Mouse (Mus musculus): ENCODE measurements around the gene Nmi.

DNA sequence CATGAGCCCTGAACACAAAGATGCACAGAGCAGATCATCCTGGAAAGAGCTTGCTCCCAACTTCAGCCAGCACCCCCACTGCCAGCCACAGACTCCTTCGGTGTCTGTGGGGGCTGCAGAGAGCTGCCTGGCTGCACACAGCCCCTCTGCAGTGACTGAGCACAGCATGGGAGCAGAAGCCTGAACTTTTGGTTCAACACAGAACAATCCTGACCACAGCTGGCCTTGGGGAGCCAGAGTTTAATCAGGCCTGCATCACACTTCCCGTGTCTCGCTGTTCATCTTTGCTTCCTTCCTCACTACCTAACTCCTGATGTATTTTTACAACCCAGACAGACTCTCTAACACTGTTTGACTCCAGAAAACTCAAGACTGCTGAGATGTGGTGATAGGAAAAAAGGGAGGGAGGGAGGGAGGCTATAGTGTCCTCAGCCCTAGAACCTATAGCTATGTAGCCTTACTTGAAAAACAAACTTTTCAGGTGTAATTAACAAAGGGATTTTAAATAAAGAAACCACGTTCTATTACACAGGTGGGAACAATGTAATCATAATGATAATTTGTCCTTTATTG is 65.7 kb downstream of the Nmi start:
- TF ChIP-seq EP300 (IDR thresholded peaks at IDR 0.05; ENCODE audit: low read length) (no peak), POLR2A (IDR thresholded peaks at IDR 0.05; ENCODE audit: low read depth, low read length) (no peak), TCF12 (IDR thresholded peaks at IDR 0.05; ENCODE audit: low read depth, low read length) (no peak), CTCF (conservative IDR thresholded peaks at IDR 0.05 in 1 of 2, IDR thresholded peaks at IDR 0.05 in 1 of 2; ENCODE audit: low read depth in 2 of 2, low read length in 2 of 2) (no peak), KAT2A (IDR thresholded peaks at IDR 0.05; ENCODE audit: insufficient replicate concordance, low read length) (no peak), ZKSCAN1 (IDR thresholded peaks at IDR 0.05; ENCODE audit: borderline replicate concordance, low read depth, low read length) (no peak), UBTF (IDR thresholded peaks at IDR 0.05; ENCODE audit: low read depth, low read length) (no peak), CHD1 (IDR thresholded peaks at IDR 0.05; ENCODE audit: low read depth, low read length) (no peak), BHLHE40 (IDR thresholded peaks at IDR 0.05; ENCODE audit: low read depth, low read length) (no peak), POLR2AphosphoS2 (IDR thresholded peaks at IDR 0.05; ENCODE audit: low read depth, low read length) (no peak)
